Mouse (Mus musculus) left cerebral cortex, adult 11 months (tissue): ENCODE measurements at regions not wholly inside any gene's neighbourhood (a gene's known extent, or its start where the extent isn't known, plus 50 kb on each side); places are given as distances from the start of the nearest gene placed in this dataset.

ENCODE experiments used
- DNase-seq: peaks from one replicate; pipeline ENCODE4 v3.0.0; 2022; ENCODE audit warnings: low spot score

GRCm38 (mm10) chr11:19595107-19595506 lies 329.1 kb upstream of the Spred2 start:
- DNase-seq: no peak

DNA sequence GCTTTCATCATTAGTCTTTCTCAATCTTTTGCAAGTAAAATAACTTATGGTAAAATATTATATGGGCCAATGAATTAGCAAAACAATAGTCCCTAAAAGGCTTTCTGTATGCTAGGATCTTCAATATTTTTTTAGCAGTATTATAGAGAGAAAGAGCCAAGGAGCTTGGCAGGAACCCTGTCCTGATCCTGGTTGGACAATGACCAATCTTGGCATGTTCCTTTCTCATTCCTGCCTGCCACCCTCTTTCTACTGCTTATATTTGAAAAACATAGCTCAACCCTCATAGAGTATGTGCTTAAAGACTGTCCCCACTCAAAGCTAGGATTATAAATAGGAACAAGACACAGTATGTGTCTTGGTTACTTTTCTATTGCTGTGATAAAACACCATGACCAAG lies 327.8 kb upstream of the Spred2 start:
- DNase-seq: no peak

GRCm38 (mm10) chr11:19599433-19599832 lies 324.7 kb upstream of the Spred2 start:
- no peak for DNase-seq

DNA sequence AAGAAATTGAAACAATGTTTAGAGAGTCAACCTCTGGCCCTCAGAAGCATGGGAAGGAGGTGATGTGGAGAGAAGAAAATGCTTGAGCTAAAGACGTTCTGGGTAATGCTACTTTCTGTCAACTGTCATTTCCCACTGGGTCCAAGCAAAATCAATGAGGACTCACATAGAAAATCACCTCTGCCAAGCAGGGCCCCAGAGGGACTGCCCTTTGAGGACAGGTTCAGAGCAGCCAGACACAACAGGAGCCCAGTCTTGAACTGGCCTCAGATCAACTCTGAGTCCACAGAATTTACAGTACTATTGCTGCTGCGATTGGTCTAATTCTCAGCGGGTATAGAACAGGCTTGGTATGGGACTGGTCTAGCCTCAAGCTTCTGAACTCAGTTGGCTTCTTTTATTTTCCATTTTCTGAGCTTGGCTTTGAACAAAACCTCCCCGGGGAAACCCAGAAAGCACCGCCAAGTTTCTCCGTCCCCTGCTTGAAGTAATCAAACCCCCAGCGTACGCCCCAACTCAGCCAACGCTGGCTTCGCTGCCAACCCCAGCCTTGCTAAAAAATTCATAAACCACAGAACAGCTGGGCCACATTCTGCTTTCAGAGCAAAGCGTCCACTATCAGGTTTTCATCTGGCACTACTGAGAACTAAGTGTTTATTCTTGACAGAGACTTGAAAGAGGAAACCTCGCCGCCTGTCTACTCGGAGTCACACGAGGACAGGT lies 322.8 kb upstream of the Spred2 start:
- no peak for DNase-seq

DNA sequence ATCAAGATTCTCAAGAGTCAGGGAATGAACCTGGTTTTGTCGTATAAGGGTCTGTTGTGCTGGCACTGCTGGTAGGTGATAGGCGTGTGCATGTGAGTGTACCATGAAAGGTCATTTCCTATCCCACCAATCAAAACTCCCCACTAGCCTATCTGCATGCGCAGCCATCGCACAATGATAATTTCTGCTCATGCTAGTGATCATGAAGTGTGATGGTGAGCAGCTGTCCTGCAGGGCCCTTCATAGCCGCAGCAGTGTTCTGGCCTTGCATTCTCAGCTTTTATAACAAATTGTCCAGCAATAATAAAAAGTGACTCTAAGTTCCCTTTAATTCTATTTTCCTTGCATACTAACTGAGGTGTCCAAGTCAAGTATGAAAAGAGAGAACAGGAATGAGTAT lies 321.7 kb upstream of the Spred2 start:
- DNase-seq: no peak

GRCm38 (mm10) chr11:19605602-19606001 lies 318.6 kb upstream of the Spred2 start:
- DNase-seq: no peak

- DNase-seq: no peak
These were observed 317.2 kb upstream of the Spred2 start for GRCm38 (mm10) chr11:19606943-19607342.

- no peak for DNase-seq
These were observed 316.2 kb upstream of the Spred2 start for GRCm38 (mm10) chr11:19607941-19608340.

GRCm38 (mm10) chr11:19608523-19608922 lies 315.7 kb upstream of the Spred2 start:
- DNase-seq: no peak

- no peak for DNase-seq
These were observed 313.6 kb upstream of the Spred2 start for GRCm38 (mm10) chr11:19610559-19610958.

DNA sequence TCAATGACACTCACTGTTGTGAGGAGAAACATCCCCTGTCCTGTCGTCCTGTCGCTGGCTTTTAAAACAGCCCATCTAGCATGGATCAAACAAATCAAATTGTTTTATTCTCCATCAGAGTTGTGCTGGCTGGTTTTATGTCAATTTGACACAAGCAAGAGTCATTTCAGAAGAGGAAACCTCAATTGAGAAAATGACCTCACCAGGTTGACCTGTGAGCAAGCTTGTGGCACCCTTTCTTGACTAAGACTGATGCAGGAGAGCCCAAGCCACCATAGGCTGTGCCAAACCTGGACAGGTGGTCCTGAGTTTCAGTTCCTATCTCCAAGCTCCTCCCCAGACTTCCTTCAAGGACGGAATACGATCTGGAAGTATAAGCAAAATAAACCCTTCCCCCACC lies 313.0 kb upstream of the Spred2 start:
- no peak for DNase-seq

DNA sequence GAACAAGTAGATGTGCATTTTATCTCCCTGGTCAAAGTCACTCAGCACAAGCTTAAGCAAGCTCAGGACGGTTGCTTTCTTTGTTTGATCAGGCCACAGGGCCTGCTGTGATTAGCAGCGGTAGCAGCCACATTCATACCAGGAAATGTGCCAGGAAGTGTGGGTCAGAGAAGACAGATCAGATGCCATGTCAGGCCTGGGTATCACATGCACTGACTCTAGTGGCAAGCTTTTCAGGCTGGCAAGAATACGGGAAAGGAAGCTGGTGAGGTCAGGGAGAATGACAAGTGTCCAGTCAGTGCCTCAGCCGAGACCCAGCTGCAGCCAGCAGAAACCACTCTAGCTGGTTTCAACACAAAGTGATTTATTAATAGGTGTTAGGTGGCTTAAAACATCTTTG lies 307.7 kb upstream of the Spred2 start:
- DNase-seq: no peak

GRCm38 (mm10) chr11:19619494-19619893 lies 304.7 kb upstream of the Spred2 start:
- no peak for DNase-seq

GRCm38 (mm10) chr11:19631055-19631695 lies 293.0 kb upstream of the Spred2 start:
- DNase-seq: no peak

DNA sequence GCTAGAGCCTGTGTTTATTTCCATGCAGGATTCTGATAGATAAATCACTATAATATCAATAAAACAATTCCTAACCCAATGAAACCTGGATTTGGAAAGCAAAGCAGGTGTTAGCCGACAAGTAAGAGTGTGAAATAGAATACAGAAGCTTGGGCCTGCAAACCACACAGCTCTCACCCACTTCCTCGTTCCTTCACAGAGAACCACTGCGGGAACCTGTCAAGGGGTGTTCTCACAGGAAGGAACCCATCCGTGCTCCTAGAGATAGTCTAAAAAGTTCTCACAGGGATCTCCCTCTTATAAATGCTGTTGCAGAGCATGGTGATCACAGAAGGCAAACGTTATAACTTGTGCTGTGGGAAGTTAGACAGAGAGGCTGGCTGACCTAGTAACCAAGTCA lies 291.7 kb upstream of the Spred2 start:
- no peak for DNase-seq

- DNase-seq: no peak
These were observed 290.6 kb upstream of the Spred2 start for GRCm38 (mm10) chr11:19633621-19634020.

DNA sequence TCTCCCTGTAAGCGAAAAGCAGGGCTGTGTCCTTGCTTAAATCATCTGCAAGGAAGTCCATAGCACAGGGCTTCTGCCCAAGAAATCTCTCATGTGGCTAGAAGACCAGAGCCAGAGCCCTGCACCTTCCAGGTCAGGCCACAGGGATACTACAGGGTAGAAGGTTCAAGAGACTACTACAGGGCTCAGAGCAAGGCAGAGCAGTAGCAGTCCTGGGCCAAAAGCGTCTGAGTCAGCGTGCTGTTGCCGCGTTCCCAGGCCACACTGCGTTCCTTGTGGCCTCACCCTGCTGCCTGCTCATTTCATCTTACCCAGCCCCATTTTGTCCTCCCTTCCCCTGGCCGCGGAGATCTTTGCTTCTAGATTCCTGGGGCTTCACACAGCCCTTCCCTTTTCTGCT lies 283.0 kb upstream of the Spred2 start:
- DNase-seq: no peak

DNA sequence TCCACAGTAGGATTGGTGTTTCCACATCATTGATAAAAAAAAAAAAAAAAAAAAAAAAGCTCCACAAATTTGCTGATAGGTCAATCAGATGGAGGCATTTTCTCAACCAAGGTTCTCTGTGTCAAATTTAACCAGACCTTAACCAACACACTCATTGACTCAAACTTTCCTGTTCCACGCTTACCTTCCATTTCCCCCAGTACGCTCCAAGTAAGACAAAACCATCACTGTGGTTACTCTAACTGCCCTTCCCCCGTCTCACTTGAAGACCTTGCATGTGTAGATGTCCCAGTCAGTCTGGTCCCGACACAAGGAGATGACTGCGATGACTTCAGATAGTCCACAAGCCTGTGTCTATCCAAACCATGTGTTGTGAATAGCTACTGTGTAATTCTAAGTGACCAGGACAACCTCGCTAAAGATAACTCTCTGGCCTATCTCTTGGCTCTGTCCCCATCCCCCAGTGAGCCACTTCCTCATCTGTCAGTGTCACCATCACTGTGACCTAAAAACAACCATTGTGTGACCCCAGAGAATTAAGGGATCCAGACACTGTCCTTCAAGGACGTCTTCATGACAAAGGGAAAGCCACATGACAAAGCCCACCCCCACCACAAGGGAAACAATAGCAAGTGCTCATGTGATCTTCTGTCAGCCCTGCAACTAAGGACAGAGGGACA lies 279.9 kb upstream of the Spred2 start:
- no peak for DNase-seq

DNA sequence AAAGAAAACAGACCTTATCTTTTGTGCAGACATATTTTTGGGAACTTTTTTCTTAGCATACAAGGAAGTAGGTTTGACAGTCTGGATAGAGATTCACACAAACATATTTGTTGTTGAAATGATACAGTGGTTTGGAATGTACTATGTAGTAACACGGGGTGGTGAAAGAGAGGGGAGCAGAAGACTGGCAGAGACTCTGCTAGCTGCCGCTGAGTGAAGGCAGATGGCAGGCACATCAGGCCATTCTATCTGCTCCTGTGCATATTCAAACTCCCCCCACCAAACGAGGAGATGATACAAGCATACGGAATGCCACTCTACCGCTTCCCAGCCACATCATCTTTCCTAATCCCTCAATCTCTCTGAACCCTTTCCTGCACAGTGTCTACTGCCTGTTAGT lies 279.1 kb upstream of the Spred2 start:
- DNase-seq: no peak

DNA sequence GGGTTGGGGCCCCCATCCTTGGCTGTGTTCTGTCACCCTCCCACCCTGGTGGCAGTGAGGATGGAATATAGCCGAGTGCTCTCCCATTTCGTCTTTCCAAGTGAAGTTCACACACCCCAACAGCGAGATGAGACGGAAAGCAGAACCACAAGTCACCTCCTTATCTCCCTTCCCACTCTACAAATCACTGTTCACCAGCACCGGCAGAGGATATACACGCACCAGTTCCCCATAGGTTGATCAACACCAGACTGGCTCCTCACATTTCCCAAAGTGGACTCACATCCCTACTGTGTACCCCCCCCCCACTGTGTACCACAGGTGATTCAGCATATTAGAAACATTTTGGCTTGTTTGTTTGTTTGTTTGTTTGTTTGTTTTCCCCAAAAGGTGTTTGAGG lies 272.7 kb upstream of the Spred2 start:
- DNase-seq: no peak

- DNase-seq: no peak
These were observed 272.2 kb upstream of the Spred2 start for GRCm38 (mm10) chr11:19651929-19652328.

GRCm38 (mm10) chr11:19659511-19659910 lies 264.7 kb upstream of the Spred2 start:
- no peak for DNase-seq

GRCm38 (mm10) chr11:19666732-19667131 lies 257.4 kb upstream of the Spred2 start:
- DNase-seq: no peak
